Mouse (Mus musculus): ENCODE results near the gene Vat1.
"Not testable (repeated sequence)": the region's sequence is repeated elsewhere in the genome, so short reads cannot be mapped to it uniquely, and the experiment has no call there.

Gene Vat1

DNA sequence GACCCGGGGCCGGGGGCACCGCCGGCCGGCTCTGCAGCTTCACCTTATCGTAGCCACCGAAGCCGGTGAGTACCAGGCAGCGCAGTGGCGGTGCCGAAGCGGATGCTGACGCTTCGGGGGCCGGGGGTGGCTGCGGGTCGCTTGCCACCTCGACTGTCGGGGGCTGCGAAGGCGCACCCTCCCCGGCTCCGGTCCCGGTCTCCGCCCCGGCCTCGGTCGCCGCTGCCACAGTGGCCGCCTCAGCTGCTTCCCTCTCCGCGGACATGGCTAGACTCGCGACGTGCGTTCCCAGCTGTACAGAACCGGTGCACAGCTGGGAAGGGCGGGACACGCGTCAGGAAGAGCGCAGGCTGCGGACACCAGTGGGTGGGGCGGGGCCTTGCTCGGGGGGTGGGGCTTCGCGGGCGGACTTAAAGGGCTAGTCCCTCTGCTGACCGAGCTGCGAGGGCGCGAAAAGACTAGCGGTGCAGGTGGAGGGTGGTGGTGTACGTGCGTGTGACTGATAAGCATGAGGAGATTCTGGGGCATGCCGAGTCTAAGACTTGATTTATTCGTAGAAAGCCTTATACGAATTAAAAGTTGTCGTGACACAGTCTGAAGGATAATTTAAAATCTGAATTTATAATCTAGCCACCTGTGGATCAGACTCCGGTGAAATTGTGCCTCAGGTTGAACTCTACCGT lies at the start of gene Vat1:
Gene Vat1 (minus strand): TSS at position 362 of the 683 bp plus-strand sequence.
- DNase-seq = peak; percentile 56

DNA sequence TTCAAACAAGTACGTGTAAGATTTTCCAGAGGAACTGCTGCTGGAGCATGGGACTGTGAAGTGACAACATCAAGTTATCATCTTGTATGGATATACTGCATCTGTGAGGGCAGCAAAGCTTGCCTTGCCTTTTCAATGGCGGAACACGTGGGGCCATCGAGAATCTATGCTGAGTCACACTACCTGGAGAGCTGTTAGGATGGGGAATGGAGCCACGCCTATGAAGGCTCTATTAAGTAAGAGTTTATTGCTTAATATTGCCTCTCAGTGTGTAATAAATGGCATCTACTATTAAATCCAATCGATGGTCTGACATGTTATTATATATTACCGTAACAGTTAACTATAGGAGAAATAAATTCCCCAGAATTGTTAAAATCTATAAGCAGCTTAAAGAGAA lies 41.1 kb upstream of the Vat1 start:
- DNase-seq = no peak

DNA sequence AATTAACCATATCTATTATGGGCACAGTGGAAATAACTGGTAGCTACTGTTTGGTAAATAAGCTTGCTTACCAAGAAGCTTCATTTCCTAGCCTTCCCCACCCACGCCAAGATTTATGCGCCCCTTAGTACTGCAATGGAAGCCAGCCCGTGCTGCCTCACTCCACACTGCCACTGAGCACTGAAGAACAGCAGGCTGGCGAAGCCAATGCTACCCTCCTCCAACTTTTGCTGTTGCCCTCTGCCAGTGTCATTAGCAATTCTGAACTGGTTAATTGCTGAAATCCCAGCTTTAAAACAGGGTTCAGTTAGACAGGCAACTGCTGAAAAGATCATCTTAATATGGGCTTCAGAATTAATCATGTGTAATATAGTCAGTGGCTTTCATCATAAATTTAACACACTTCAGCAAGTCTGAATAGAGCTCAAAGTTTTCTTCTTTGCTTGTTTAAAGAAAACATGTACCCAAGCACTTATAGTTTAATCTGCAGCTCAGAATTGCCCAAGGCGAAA lies 40.3 kb upstream of the Vat1 start:
- DNase-seq = no peak

DNA sequence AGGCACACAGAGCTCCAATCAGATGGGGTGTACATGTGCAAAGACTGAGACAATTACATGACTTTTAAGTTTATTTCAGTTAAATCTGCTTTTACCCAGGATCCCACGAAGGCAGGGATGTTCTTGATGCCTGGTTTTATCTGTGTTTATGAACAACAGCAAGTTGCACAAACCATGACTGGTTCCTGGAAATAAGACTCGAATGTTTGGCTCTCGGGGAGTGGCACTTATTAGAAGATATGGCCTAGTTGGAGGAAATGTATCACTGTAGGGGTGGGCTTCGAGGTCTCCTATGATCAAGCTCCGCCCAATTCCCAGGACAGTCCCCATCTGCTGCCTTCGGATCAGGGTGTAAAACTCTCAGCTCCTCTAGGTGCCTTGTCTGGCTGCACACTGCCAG lies 20.1 kb upstream of the Vat1 start:
- no peak for DNase-seq

DNA sequence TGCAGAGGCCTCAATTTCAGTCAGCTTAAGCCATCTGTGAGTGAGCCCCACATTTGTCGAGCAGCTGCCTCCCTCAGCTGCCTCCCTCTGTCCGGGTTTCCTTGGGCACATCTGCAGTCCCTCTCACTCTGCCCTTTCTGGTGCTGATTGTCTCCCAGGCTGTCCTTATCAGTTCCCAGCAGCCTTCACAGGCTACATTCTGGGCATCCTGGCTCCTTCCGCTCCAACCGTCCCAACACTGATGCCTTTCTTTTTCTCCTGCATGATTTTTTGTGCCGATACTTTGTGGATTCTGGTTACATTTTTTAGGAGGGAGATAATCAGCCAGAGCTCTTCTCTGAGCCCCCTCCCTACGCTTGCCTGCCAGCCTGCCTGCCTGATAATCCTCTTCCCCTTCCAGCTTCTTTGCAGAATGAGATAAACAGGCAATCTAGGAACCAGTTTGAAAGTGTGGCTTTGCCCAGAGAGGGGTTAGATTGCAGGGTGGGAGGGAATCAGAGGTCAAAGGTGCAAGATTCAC lies 19.5 kb upstream of the Vat1 start:
- no peak for DNase-seq

DNA sequence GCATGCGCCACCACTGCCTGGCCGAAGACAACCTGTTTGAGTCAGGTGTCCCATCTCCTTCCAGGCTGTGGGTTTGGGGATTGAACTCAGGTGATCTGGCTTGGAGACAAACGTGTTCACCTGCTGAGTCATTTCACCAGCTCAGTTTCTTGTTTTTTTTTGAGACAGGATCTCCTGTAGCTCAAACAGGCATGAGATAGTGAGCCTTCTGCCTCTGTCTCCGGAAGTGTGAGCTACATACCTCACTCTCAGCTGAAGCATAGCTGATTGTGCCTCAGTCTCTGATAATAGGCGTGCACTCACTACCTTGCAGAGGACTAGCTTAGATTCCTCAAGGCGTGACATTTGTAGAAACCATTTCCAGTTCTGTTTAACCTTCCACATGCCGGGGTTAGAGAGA lies 18.8 kb upstream of the Vat1 start:
- no peak for DNase-seq

DNA sequence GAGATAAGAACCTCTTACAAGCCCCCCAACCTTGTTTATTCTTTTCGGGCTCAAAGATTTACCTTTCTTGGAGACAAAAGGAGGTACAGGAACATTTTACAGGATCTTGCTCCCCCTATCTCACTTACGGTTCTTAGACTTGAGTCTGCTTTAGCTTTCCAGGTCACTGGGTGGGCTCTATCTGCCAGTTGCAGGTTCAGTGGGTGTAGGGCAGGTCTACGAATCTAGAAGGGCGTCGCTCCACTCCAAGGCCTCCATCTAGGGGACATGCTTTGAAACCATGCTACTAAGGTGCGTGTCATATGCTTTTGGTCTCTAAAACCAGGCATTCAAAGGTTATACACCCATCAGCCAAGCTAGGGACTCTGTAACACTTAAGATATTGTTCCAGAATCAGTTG lies 18.2 kb upstream of the Vat1 start:
- no peak for DNase-seq

DNA sequence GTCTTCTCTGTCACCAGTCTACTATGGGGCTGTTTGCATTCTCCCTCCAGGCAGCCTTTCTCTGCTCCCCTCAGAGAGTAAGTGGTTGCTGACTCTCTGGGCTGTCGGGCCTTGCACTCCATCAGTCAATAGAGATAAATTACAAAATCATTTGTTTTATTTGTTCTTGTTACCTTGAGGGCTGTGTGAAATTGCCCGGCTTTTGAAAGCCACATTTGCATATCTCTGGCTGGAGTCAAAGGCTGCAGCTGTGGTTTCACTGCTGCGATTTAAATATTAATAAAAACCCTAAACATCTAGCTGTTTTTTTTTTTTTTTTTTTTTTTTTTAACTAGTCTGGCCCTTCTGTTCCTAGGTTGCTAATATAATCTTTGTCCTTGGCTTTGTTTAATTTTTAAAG lies 17.8 kb upstream of the Vat1 start:
- no peak for DNase-seq

DNA sequence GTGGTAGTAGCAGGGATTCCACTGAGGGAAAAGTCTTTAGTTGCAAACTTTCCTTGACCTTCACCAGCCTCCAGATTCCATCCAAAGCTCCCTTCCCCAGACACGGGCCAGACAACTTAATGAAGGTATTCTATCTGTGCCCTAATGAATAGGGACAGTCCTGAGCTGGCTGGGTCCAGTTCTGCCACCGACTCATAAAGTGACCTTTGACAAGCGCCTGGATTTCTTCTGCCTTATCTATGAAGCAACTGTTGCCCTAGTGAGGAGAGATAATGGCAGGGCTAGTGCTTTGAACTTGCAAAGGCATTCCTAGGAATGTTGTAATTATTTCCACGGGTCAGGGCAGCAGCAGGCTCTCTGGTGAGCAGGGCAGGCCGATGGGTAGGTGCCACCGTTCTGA lies 14.9 kb upstream of the Vat1 start:
- DNase-seq = no peak

DNA sequence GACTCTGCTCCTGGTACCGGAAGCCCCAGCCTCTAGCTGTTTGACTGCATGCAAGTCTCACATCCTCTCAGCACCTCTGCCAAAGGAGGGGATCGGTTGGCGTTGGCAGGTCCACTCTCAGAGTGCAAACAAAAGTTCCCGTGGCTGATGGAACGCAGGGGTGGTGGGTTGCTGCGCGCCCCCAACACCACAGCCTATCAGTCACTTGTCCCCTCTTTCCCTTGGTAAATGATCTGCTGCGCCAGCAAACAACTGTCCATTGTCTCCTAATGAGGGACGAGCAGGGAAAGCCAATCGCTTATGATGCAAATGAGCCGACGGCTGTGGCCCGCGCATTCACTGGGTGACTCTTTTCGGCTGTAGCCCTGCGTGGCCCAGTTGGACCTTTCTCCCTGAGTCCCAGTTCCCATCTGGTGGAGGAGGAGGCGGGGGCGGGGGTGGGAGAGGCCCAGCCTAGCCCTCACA lies 13.2 kb upstream of the Vat1 start:
- no peak for DNase-seq

DNA sequence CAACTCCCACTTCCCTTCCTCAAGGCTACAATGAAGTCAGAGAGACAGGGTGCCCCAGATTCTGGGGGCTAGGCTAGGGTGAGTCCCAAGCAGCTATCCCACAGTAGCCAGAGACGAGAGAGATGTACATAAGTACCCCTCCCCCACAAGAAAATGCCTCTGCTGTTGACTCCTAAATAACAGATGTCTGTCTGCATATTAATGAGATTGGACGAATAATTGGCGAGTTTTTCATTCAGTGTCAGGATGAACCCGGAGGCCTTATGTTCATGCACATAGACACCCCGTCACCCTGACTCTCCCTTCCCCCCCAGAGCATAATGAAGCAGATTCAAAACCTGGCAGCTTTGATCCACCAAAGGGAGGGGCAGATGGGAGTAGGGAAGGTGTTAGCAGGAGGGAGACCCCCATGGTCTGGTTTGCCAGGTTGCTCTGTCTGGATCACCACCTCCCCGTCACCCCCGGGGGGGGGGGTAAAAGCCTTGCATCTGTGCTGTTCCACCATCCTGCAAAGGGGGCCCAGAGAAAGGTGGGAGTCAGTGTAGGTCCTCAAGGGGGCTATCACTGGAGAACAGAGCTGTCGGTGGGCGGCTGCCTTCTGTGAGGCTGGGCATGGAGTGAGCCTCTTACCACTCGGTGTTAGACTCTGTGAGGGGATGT lies 11.7 kb upstream of the Vat1 start:
- no peak for DNase-seq

DNA sequence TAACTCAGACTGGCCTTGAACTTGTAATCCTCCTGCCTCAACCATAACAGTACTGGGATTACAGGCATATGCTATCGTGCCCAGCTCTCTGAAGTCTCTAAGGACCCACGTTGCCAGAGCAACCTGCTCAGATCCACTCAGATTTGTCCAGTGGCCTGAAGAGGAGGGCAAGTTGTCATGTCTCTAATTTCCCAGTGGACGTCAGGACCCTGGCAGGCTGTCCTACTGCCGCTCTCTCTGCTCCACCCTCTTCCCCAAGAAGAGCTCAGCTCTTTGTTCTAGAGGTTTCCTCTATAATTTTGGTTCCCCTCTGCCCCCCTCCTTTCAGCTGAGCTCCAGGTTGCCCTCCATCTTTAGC lies 11.1 kb upstream of the Vat1 start:
- no peak for DNase-seq

DNA sequence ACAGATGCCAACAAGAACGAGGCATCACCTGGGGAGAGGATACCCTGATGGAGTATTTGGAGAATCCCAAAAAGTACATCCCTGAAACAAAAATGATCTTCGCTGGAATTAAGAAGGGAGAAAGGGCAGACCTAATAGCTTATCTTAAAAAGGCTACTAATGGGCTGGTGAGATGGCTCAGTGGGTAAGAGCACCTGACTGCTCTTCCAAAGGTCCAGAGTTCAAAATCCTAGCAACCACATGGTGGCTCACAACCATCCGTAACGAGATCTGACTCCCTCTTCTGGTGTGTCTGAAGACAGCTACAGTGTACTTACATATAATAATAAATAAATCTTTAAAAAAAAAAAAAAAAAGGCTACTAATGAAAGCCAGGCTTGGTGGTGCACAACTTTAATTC lies 10.3 kb upstream of the Vat1 start:
- not testable (repeated sequence) for DNase-seq

DNA sequence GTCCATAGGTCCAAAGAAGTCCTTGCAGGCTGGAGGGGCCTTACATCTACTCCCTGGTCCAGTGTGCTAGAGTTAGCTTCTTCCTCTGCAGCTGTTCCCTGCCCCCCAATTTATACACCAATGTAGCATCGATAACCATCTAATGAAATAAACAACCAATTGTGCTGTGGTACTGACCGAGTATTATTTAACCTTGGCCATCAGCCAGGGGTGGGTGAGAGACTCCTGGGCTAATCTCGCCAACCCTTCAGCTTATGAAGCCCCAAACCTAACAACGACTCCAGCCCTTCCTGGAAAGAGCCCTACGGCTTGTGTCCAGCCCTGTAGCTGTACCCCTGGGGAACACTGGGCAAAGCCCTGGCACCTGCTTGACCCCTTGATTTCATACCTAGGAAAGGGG lies 8.3 kb upstream of the Vat1 start:
- no peak for DNase-seq

DNA sequence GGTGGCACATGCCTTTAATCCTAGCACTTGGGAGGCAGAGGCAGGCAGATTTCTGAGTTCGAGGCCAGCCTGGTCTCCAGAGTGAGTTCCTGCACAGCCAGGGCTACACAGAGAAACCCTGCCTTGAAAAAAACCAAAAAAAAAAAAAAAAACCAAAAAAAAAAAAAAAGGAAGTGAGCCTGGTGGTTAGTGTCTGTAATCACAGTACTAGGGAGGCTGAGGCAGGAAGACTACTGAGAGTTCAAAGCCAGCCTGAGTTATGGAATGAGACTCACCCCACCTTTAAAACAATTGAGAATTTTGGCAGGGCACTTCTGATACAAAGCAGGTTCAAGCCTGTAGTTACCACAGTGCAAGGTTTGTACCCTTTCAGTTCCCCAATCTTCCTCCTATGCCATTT lies 7.7 kb upstream of the Vat1 start:
- DNase-seq = not testable (repeated sequence)

DNA sequence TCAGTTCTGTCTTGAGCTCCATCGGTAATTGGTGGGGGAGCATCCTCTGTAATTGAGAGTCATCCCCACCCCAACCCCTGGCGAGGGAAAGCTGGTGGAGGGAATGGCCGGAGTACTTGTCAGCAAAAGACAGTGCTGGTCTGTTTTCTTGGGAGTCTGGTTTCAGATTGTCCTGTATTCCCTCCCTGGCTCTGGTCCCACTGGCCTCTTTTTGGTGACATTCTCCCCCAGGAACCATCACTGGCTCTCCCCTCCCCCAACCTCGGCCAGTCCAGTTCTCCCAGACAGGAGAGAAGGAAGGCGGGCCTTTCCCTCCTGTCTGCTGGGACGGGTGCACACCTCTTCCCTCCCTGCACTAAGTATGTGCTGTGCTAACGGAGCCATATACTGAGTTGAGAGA lies 6.3 kb upstream of the Vat1 start:
- peak; percentile 45 for DNase-seq

DNA sequence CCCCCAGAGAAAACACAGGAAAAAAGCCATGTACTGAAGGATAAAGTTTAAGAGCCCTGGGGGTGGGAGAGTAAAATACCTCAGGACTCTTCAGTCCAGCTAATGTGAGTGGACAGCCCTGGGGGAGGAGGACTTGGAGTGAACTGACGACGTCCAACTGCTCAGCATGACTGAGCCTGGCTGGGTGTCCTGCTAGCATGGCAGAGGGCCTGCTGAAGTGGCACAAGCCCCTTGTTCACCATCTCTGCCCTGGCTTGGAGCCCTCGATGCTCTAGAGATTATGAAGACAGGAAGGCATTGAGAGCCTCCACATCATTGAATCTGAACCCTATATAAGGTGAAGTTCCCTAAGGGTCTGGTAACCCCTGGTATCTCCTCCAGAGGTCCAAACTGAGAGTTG lies 5.9 kb upstream of the Vat1 start:
- DNase-seq = no peak

DNA sequence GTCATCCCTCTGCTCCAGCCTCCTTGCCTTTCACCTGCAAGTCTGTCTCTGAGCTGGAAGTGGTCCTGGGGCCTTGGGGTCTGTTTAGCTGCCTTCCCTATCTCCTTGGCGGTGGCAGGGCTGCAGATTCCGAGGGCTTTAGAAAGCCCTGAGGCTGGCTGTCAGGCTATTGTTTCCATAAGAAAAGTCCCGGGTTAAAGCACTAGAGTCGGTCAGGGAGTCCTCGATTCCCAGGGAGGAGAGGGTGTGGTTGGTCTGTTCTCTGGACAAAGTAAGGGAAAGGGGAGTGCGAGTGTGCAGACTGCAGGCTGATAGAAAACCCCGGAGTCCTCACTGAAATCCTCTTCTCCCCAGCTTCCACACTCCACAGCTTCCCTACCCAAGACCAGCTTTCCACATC lies 4.2 kb upstream of the Vat1 start:
- no peak for DNase-seq

DNA sequence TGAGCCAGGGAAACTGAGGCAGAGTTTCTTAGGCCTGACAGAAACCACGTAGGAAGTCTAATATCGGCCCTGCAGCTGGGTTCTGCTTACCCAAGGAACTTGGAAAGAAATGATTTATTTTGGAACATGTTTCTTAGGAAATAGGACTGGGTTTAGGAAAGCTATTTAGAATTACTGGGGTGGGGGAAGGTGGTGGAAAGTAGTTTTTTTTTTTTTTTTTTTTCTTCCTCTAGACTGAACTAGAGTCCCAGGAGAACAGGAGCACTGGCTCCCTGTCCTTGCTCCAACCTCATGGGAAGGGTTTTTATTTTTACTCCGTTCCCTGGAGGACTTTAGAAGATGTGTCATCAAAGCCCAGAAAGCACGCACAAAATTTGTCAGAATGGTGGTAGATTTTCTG lies 3.1 kb upstream of the Vat1 start:
- DNase-seq = no peak

DNA sequence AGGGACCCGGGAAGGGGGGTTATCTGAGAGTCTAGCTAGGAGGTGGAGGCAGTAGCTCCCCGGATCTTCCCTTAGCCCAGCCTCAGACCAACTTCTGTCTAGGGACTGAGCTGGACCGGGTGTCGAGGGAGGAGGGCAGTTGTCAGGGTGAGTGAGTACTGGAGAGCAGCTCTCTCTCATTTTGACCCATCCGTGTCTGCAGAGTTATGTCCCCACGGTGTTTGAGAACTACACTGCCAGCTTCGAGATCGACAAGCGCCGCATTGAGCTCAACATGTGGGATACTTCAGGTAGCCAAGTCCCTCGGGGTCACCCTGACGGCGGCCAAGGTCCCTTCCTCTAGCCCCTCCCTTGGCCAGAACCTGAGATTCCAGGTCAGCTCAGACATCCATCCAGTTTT lies 2.7 kb upstream of the Vat1 start:
- DNase-seq = no peak

DNA sequence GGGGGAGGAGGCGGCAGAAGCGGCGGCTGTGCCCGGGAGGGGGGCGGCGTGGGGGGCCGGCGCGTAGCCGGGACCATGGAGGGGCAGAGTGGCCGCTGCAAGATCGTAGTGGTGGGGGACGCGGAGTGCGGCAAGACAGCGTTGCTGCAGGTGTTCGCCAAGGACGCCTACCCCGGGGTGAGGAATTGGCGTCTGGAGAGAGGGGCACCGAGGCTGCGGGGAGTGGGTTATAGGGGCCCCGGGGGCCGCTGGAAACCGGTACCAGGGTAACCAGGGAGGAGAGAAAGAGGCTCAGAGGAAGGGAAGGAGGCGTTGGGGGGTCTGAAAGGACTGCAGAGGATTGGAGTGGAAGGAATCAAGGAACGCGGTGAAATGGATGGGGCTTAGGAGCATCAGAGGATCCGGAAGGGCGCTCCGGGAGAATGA lies 2.2 kb upstream of the Vat1 start:
- no peak for DNase-seq

DNA sequence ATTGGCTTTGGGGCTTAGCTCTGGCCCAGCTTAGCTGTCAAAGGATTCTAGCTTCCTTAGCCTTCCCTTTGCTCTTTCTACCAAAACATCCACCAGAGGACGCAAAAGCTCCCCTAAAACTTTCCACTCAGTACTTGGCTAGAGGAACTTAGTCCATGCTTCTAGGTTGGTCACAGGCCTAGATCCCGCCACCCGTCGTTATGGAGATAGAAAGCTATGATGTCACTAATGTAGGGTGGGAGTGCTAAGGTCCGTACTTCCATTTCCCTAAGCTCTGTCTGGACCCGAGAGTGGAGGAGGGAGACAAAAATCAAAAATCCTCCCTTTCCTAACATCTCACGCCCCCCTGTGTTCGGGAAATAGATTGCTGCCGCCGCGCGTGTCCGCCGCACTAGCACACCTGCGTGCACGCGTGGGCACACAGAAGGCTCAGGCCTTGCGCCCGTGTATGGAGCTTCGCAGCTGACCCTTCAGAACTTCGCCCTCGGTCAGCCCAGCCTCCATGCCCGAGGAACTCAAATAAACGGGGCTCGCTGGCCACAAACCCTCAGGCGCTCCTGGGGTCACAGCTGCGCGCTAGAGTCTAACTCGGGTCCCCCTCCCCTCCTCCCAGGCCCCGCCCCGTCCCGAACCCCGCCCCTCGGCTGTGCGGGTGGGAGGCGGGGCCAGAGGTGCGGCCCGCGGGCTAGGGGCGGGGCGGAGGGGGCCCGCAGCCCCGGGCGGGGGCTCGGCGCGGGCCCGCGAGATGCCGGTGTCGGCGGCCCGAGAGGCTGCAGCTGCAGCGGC lies 1.6 kb upstream of the Vat1 start:
- DNase-seq = peak; percentile 55

DNA sequence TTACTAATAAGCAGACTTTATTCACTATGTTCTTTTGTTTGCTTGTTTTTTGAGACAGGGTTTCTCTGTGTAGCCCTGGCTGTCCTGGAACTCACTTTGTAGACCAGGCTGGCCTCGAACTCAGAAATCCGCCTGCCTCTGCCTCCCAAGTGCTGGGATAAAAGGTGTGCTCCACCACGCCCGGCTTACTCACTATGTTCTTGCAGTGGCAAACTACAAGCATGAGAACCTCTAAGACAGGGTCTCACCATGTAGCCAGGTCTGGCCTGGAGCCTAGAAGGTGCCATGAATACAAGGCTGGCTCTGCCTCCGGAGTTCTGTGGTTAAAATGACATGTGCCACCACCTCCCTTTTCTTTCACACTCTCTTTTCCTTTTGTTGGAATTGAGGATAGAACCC lies 521 bp upstream of the Vat1 start:
- not testable (repeated sequence) for DNase-seq

Data from right cerebral cortex, postnatal 14 days (tissue).